Mouse (Mus musculus): ENCODE results near the gene D230025D16Rik. TPM values are rescaled to one million over a fixed set of nuclear protein-coding genes. Genes with fewer than 3 reads are reported as not detected.

D230025D16Rik gene
- polyA plus RNA-seq, 1 experiment from 2014 or later = 23.0 TPM

DNA sequence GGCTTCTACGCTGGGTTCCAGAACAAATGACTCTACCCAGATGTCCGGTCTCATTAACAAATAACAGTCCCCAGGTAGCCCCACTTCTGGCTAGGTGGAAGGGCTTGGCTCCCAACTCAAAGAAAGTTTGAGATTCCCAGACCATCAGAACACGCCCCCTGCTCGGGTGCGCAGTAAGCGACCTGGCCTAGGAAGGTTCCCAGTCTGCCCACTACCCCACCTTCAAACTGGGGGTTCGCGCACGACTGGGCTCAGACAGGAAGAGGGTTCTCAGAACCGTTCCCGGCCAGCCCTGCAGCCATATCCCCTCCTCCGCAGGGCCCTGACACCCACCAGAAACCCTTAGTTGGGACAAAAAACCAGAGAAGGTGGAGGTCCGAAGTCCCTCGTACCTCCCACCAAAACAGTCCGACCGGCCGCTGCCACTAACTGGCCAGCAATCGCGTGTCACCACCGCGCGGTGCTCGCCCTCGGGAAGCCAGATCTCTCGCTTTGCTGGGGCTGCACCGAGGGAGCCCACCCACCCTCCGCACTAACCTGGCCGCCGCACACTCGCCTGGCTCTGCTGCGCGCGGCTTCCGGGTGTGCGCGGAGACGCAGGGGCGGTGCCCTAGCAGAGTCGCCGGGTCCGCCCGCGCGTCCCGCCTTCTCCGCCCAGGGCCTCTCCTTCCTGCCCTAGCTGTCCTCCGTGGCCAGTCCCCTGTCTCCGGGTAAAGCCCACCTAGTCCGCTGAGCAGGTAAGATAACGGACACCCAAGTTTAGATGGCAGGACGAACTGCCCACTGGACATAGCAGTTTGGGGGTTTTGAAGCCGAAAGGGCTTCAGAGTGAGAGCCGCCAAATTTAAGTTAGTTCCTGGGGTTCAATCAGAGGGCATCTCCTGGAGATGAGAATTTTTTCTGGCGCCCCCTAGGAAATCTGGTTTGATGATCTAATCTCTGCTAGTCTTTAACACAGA is 39.4 kb downstream of the D230025D16Rik start, which contains the start of the genes Tradd and Fbxl8:
TSS of gene Tradd (minus strand) at position 586 of the 959 bp plus-strand sequence.
TSS of gene Fbxl8 (plus strand) at position 625 of the 959 bp plus-strand sequence.
- Histone ChIP-seq H3K36me3 (replicated peaks) (no peaks in the 10 kb centered on the region), H3K27me3 (ENCODE audit: poor library complexity, severe bottlenecking) (peaks cover 100% of the 10 kb centered on the region), H3K4me3 (peak within 1 kb of the TSS; percentile 62), H3K27ac (peak within 1 kb of the TSS; percentile 27; the same call in 1 of the 2 replicates), H3K9me3 (peaks cover 11% of the 10 kb centered on the region), H3K4me1 (peaks cover 41% of the 10 kb centered on the region)
- DNase-seq (ENCODE audit: extremely low spot score, low spot score) = peak; percentile 69
- WGBS = 1% methylated on average over 54 of the region's 54 CpGs

GRCm38 (mm10) chr8:105265128-105265527 is 40.2 kb downstream of the D230025D16Rik start:
- H3K36me3 ChIP-seq (replicated peaks) = no peaks in the 10 kb centered on the region
- H3K9me3 ChIP-seq = peaks cover 11% of the 10 kb centered on the region
- H3K27ac ChIP-seq = no peak overlapping the region
- DNase-seq (ENCODE audit: extremely low spot score, low spot score) = no peak
- peaks cover 100% of the 10 kb centered on the region for H3K27me3 ChIP-seq (ENCODE audit: poor library complexity, severe bottlenecking)
- 16% methylated on average over 10 of the region's 10 CpGs for WGBS
- peak overlapping the region; percentile 62 for H3K4me3 ChIP-seq
- H3K4me1 ChIP-seq = peaks cover 43% of the 10 kb centered on the region

DNA sequence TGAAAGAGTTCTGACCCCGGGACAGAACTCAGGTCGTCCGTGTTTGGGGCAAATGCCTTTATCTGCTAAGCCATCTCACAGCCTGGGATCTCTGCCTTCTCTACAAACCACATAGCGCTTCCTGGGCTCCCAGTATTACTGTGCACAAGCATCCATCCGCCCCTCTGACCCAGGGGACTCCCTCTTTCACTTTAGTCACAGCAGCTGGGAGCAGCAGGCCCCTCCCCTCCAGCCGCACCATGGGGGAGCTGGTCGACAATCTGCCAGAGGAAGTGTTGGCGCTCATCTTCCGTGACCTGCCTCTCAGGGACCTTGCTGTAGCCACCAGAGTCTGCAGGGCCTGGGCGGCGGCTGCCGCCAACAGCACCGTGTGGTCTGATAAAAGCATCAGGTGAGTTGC is 41.8 kb downstream of the D230025D16Rik start:
- WGBS = 7% methylated on average over 13 of the region's 13 CpGs
- DNase-seq (ENCODE audit: extremely low spot score, low spot score) = no peak
- peaks cover 58% of the 10 kb centered on the region for H3K4me1 ChIP-seq
- peaks cover 7% of the 10 kb centered on the region for H3K9me3 ChIP-seq
- no peaks in the 10 kb centered on the region for H3K36me3 ChIP-seq (replicated peaks)
- H3K4me3 ChIP-seq = no peak overlapping the region; the same call in 1 of the 2 replicates
- H3K27ac ChIP-seq = no peak overlapping the region
- peaks cover 100% of the 10 kb centered on the region for H3K27me3 ChIP-seq (ENCODE audit: poor library complexity, severe bottlenecking)

- no peaks in the 10 kb centered on the region for H3K36me3 ChIP-seq (replicated peaks)
- peak; percentile 71 for DNase-seq (ENCODE audit: extremely low spot score, low spot score)
- H3K4me1 ChIP-seq = peaks cover 59% of the 10 kb centered on the region
- H3K27ac ChIP-seq = no peak overlapping the region
- H3K27me3 ChIP-seq (ENCODE audit: poor library complexity, severe bottlenecking) = peaks cover 100% of the 10 kb centered on the region
- peaks cover 5% of the 10 kb centered on the region for H3K9me3 ChIP-seq
- H3K4me3 ChIP-seq = peak overlapping the region; percentile 57
- under 1% methylated on average over 65 of the region's 65 CpGs for WGBS
These were observed 43.6 kb downstream of the D230025D16Rik start for GRCm38 (mm10) chr8:105268342-105269074.

DNA sequence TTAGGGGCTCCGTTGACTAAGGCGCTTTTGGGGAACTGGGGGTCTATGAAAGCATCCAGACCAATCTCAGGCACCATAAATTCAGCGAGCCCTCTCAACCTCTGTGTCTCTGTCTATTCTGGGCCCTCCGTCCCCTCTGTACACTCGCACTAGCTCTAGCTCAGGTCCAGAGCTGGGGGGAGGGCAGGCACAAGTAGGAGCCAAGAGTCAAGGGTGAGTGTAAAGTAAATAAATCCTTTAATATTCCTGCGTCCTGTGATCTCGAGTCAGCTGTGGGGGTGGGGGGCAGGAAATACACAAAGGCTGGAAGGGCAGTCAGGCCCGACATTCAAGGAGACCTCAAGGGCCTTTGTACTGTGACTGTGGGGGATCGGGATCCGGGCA is 44.1 kb downstream of the D230025D16Rik start:
- peaks cover 100% of the 10 kb centered on the region for H3K27me3 ChIP-seq (ENCODE audit: poor library complexity, severe bottlenecking)
- DNase-seq (ENCODE audit: extremely low spot score, low spot score) = no peak
- peak overlapping the region; percentile 57 for H3K4me3 ChIP-seq
- H3K27ac ChIP-seq = no peak overlapping the region
- H3K9me3 ChIP-seq = peaks cover 5% of the 10 kb centered on the region
- WGBS = under 1% methylated on average over 10 of the region's 10 CpGs
- H3K4me1 ChIP-seq = peaks cover 55% of the 10 kb centered on the region
- no peaks in the 10 kb centered on the region for H3K36me3 ChIP-seq (replicated peaks)

DNA sequence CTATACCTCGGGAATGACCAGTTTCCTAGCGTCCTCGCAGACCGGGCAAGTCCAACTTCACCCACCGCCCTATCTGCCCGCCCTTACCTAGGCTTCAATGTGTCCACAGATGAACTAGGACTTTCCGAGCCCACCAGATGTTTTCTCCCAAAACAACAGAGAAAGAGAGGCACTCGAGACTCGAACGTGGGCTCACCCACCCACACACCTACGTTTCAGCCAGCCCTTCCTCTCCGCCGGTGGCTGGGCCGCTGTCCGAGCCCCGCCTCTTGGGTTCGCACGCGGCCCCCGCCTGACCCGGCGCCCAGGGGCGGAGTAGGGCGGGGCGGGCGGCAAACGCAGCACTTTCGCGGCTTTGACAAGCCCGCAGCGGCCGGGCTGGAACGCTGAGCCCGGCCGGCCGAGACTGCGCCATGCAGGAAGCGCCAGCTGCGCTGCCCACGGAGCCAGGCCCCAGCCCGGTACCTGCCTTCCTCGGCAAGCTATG is 44.6 kb downstream of the D230025D16Rik start, which contains the start of gene Hsf4:
TSS of gene Hsf4 (plus strand) at position 341 of the 487 bp plus-strand sequence.
- Histone ChIP-seq H3K9me3 (peaks cover 5% of the 10 kb centered on the region), H3K4me1 (peaks cover 51% of the 10 kb centered on the region), H3K36me3 (replicated peaks) (no peaks in the 10 kb centered on the region), H3K27me3 (ENCODE audit: poor library complexity, severe bottlenecking) (peaks cover 100% of the 10 kb centered on the region), H3K4me3 (peak within 1 kb of the TSS; percentile 57), H3K27ac (no peak within 1 kb of the TSS)
- WGBS = under 1% methylated on average over 42 of the region's 42 CpGs
- no peak for DNase-seq (ENCODE audit: extremely low spot score, low spot score)

DNA sequence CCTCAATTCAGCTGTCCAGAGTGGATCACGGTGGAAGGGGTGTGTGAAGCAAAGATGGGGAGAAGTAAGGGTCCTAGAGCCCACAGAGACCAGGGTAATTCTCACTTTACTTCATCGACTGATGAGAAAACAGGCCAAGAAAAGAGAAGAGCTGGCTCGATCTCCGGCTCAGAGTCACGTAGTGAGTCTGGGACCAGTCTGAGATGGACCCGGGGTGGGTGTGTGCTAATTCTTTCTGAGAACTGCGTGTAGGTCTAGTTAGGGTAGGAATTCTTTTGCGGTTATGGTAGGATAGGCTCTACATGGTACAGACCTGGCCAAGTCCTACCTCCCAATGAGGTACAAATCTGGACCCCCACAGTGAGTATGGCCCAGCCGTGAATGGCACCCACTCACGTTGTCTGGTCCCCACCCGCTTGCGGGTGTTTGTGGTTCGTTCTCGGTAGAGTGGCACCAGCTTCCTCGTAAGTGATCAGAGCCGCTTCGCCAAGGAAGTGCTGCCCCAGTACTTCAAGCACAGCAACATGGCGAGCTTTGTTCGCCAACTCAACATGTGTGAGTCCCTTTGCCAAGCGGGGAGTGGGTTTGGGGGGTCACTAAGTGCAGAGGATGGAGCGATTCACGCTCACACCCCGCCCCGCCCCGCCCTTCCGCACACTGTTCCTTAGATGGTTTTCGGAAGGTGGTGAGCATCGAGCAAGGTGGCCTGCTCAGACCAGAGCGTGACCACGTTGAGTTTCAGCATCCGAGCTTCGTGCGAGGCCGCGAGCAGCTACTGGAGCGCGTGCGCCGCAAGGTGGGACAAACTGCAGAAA is 45.4 kb downstream of the D230025D16Rik start:
- H3K4me3 ChIP-seq = peak overlapping the region; percentile 57
- no peak overlapping the region for H3K27ac ChIP-seq
- 2% methylated on average over 39 of the region's 39 CpGs for whole genome bisulfite sequencing
- peaks cover 44% of the 10 kb centered on the region for H3K4me1 ChIP-seq
- H3K9me3 ChIP-seq = peaks cover 5% of the 10 kb centered on the region
- DNase-seq (ENCODE audit: extremely low spot score, low spot score) = no peak
- no peaks in the 10 kb centered on the region for H3K36me3 ChIP-seq (replicated peaks)
- H3K27me3 ChIP-seq (ENCODE audit: poor library complexity, severe bottlenecking) = peaks cover 100% of the 10 kb centered on the region

GRCm38 (mm10) chr8:105270916-105271186 is 45.9 kb downstream of the D230025D16Rik start:
- Histone ChIP-seq H3K27me3 (ENCODE audit: poor library complexity, severe bottlenecking) (peaks cover 100% of the 10 kb centered on the region), H3K4me3 (peak overlapping the region; percentile 27; the same call in 1 of the 2 replicates), H3K36me3 (replicated peaks) (no peaks in the 10 kb centered on the region), H3K4me1 (peaks cover 49% of the 10 kb centered on the region), H3K9me3 (peaks cover 5% of the 10 kb centered on the region), H3K27ac (no peak overlapping the region)
- no peak for DNase-seq (ENCODE audit: extremely low spot score, low spot score)
- WGBS = under 1% methylated on average over 11 of the region's 11 CpGs

- Histone ChIP-seq H3K4me1 (peaks cover 44% of the 10 kb centered on the region), H3K27me3 (ENCODE audit: poor library complexity, severe bottlenecking) (peaks cover 100% of the 10 kb centered on the region), H3K27ac (no peak overlapping the region), H3K4me3 (no peak overlapping the region), H3K9me3 (no peaks in the 10 kb centered on the region), H3K36me3 (replicated peaks) (no peaks in the 10 kb centered on the region; the same call in 1 of the 2 replicates)
- DNase-seq (ENCODE audit: extremely low spot score, low spot score) = no peak
- WGBS = 6% methylated on average over 11 of the region's 11 CpGs
These were observed 50.4 kb downstream of the D230025D16Rik start for GRCm38 (mm10) chr8:105275387-105275786.

GRCm38 (mm10) chr8:105275840-105276239 is 50.9 kb downstream of the D230025D16Rik start, which contains the start of gene Nol3:
Nol3 (plus strand) TSS chr8:105276140.
- 4% methylated on average over 10 of the region's 10 CpGs for WGBS
- Histone ChIP-seq H3K36me3 (replicated peaks) (no peaks in the 10 kb centered on the region; the same call in 1 of the 2 replicates), H3K4me1 (peaks cover 39% of the 10 kb centered on the region), H3K4me3 (peak within 1 kb of the TSS; percentile 55), H3K27ac (peak within 1 kb of the TSS; percentile 44; the same call in 1 of the 2 replicates), H3K27me3 (ENCODE audit: poor library complexity, severe bottlenecking) (peaks cover 100% of the 10 kb centered on the region), H3K9me3 (no peaks in the 10 kb centered on the region)
- no peak for DNase-seq (ENCODE audit: extremely low spot score, low spot score)

GRCm38 (mm10) chr8:105276292-105277120 is 51.6 kb downstream of the D230025D16Rik start:
- H3K4me3 ChIP-seq = peak overlapping the region; percentile 55
- H3K4me1 ChIP-seq = peaks cover 34% of the 10 kb centered on the region
- 4% methylated on average over 30 of the region's 30 CpGs for WGBS
- H3K27ac ChIP-seq = peak overlapping the region; percentile 44; the same call in 1 of the 2 replicates
- H3K27me3 ChIP-seq (ENCODE audit: poor library complexity, severe bottlenecking) = peaks cover 100% of the 10 kb centered on the region
- H3K36me3 ChIP-seq (replicated peaks) = peaks cover 2% of the 10 kb centered on the region
- no peaks in the 10 kb centered on the region for H3K9me3 ChIP-seq
- DNase-seq (ENCODE audit: extremely low spot score, low spot score) = peak; percentile 54

Measured in forebrain, embryonic 10.5 days (tissue).